Mouse (Mus musculus): Measurements from ENCODE around the gene Enpp4. TPM values are rescaled to one million over a fixed set of nuclear protein-coding genes. Genes with fewer than 3 reads are reported as not detected.
A peak's percentile ranks its signal among the peaks of the same experiment; 100 is the strongest.

Gene Enpp4
- total RNA-seq (2021): 8.3 and 10.9 TPM in 2 replicates
- long read RNA-seq, full-length matches to known transcripts: 9 of 14 reads
- long read RNA-seq, partial matches to known transcripts: 2 of 14 reads
- long read RNA-seq, other reads (novel, unspliced or antisense): 3 of 14 reads

DNA sequence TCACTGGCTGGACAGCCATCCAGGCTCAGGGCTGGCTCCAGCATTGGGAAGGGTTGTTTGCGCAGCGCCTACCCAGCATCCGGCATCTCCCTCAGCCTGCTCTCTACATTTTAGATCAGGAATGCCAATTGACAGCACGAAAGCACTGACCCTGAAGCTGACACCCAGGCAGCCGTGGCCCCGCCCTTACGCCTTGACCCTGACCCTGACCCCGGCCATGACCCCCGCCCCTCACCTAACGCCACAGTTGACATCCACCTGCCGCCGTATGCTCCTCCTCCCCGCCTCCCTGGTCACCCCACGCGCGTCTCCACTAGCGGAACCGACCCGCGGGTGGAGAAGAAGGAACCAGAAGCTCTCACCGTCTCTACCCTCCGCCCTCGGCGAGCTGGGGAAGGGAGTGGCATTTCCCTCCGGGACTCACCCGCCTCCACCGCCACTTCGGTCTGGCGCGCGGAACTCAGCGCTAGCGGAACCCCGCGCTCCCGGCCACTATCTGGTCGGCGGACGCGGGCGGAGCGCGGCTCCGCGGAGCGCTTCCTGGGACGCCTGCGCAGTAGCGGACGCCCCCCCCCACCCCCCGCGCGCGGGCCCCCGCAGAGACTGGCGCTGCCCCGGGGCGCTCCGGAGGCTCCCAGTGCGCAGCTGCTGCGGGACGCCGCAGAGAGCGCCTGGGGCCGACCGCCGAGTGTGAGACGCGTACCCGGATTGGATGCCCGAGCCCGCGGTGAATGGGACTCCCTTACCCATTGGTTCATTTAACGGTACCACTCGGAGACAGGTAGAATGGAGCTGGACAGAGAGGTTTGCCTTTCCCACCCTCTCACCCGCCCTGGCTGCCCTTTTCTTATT, at the start of gene Enpp4:
Enpp4 (minus strand) TSS at position 523 of the 852 bp plus-strand sequence.
- DNase-seq: peak; percentile 91

DNA sequence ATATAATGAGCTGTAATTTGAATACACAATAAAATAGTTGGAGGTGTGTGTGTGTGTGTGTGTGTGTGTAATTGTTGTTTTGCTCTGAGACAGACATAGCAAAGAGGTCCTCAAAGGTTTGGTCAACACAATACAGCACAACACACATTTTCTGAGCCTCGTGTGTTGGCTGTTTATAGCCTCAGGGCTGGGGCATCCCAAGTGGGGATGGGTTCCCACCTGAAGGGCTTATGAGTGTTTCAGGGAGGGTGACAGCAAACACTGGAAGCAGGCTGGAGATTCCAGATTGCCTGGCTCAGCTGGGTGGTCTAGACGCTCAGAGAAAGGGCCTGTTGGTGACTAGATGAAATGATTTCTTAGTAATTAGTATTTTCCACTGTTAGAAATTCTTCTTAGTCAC, 49.6 kb upstream of the Enpp4 start:
- no peak for DNase-seq

DNA sequence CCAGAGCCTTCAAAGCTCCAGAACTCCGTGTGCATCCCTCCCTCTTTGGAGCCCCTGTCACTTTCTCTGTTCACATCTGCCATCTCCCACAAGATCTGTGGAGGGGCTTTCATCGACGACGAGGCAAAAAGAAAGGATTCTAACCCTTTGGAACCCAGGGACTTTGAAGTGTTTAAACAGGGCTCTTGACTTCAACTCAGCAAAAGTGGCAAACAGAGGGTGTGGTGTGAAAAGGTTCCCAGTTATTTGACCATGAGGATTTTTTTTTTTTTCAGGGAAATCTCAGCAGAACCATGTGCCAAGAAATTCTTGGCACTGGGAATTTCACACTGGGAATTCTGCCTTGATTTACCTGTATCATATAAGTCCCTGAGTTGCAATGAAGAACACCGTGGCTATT, 48.3 kb upstream of the Enpp4 start:
- no peak for DNase-seq

DNA sequence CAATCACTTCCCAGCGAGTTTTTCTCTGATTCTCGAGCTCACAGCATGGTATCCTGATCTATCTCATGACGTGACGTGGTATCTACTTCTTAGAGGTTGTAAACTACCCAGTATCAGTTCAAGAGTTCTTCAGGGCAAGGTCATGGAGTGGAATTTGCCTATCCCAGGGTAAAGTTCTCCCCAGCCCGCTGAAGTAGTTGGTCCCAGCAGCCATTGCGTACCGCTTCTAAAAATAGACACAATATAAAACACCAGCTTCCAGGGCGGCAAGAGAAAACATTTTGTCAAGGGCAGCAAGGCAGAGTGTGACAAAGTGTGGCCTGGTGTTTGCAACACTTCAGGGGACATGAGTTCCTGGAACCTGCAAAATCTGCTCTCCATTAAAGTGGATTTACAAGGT, 46.3 kb upstream of the Enpp4 start:
- DNase-seq: no peak

DNA sequence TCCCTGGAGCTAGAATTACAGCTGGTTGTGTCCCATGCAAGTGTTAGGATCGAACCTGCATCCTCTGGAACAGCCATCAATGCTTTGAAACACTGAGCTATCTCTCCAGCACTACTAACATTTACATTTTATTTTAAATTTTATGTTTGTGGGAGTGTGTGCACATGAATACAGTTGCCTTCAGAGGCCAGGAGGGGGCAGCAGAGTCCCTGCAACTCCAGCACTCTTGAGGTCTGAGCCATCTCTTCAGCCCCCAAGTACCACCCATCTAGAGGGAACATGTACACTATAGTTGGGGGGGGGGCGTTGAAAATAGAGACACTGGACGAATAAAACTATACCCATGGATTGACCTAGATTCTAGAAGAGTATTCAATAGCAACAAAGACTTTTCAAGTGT, 45.5 kb upstream of the Enpp4 start:
- peak; percentile 67 for DNase-seq

DNA sequence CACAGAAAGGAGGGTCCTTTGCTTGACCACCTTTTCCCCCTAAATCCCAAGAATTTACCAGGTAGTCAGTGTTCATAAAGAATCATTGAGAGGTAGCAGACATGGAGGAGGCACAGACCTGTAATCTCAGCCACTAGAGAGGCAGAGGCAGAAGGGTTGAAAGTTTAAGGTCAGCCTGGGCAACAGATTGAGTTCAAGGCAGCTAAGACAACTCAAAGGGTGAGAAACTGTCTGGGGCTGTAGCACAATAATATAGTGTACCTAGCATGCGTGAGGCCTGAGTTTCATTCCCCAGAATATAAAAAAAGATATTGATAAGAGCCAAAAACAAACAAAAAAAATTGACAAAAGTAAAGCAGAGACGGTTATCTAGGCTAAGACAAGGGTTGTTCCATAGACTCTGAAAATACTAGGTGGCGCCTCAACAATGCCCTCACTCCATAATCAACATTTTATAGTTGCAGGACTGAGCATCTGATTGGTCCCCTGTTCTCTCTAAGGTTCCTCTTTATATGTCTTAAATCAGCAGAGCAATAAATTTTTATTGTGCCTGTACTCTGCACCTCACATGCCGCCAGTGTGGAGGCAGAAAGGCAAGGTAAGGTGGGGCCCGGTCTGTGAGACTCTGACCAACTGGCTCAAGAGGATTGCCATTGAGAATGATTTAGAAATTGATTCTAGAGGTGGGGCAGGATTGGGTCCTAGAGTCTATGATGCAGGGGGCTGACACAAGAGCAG, 42.7 kb upstream of the Enpp4 start:
- DNase-seq: no peak

DNA sequence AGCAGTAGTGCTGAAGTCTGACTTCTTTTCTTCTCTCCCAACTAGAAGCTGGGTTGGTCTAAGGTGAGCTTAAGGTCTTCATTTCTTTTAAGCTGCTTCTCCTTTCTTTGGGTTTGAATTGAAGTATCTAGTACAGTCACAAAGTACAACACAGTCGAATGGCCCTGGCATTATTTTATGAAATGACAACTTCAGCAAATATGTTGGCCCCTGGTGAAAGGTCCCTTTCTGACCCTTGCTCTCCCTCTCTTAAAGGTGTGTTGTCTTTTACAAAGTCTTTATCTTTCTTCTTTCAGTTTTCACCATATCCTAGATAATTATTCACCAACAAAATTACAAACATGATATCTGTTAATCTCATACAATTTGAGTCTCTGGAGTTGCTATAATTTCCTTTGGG, 40.2 kb upstream of the Enpp4 start:
- no peak for DNase-seq

DNA sequence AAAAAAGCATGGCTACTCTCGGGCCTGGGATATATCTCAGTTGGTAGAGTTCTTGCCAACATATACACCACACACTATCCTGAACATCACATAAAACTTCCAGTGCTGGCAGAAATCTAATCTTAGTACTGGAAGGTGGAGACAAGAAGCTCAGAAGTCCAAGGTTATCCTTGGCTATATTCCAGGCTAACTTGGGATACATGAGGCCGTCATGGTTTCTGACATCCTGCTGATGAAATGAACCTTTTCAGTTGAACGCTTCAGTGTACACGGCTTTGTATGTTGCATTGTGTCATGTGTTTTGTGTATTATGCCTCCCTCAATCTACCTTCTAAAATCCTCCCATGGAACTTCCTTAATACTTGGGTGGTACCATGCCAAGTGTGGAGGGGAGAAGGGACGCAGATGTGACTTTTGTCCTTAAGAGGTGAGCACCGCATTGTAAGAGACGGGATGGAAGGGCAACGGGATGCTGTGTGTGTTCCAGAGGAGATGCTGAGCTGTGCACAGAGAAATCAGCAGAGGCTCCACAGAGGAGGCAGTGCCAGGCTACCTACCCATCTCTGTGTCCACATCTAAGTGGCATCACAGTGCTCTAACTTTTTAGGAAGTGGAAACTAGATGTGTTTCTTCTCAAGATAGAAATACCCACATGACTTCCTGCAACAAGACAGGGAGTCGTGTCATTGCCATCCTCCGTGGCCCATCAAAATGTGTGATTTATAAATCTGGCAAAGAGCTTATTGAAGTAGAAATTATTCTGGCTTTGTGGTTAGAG, 31.4 kb upstream of the Enpp4 start:
- no peak for DNase-seq

DNA sequence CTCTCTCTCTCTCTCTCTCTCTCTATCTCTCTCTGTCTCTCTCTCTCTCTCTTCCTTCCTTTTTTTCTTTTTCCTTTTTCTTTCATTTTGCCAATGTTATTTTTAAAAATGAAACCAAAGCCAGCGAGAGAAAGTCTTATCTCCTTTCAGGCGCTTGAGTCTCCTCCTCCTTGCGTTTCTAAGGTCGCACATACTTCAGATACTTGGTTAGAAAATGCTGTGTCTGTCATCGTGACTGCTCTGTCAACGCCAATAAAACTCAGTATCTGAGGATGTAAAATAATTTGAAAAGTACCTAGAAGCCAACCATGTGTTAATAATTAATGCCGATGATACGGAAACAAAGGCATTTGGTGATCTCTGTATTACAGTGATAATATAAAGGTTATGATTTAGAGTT, 30.4 kb upstream of the Enpp4 start:
- no peak for DNase-seq

DNA sequence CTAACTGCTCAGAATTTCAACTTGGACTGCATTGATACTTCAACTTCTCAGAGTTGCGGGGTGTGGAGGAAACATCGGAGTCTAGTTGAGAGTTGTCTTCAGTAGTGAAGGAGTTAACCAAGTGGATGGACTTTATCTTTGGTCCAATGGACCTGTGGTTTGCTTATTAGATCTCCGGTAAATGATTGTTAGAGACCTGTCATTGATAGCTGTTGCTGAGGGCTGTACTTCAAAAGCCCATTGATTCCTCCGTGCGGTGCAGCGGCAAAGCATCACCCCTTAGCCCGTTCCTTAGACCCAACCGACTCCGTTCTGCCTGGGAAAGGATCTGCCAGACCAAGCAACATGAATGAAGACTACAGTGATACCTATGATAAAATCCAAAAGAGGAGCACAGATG, 28.9 kb upstream of the Enpp4 start:
- no peak for DNase-seq

DNA sequence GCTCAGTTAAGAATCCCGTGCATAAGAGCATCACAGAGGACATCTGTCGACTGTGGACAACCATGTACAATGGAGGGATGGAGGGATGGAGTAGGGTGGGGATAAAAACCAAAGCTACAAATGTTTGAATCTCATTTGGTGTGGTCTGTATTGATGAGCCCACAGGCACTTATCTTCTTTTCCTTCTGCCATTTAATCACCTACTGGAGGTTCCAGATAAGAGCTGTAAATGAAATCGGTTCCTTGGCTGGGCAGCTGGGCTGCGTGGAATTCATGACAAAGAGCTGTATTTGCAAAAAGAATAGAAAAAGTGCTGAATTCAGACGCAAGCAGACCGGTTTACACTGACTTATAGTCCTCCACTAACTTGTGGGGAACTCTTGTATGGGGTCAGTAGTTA, 28.5 kb upstream of the Enpp4 start:
- no peak for DNase-seq

DNA sequence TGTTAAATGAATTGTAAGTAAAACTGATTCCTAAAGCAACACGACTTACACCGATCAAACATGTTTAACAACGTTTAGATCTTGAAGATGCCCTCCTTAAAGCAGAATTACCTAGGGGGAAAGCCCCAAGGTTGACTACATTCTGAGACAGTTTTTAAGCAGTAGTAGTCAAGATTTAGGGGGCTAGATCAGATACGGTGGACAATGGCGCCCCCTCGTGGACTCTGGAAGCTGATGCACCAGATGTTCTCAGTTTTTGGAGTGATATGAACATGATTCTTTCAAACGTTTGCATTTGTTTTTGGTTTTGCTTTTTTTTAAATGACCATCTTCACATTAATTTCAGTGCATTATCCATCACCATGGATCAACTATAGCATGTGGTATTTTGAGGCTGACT, 24.8 kb upstream of the Enpp4 start:
- peak; percentile 81 for DNase-seq

DNA sequence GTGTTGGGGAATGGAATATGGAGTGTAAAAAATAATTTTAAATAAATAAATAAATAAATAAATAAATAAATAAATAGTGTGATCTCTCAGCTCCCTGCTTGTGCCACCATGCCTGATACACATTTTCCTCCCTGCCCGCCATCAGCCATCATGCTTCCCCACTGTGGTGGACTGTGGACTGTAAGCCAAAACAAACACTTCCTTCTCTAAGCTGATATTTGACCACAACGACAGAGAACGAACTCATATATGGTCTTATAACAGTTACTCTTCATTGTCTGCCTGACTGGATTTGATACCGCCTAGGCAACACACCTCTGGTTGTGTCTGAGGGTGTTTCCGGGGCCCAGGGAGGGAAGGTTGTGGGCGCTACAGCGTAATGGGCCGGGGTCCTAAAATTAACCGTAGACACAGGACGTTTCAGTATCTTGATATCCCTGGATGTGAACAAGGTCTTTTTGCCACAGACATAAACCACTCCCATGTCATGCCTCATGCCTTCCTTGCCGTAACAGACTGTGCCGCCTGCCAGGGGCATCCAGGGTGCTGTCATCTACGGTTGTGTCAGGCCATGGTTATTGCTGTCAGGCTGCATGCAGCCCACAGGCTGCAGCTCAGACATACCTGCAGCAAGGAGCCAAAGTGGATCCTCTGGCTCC, 23.6 kb upstream of the Enpp4 start:
- no peak for DNase-seq

DNA sequence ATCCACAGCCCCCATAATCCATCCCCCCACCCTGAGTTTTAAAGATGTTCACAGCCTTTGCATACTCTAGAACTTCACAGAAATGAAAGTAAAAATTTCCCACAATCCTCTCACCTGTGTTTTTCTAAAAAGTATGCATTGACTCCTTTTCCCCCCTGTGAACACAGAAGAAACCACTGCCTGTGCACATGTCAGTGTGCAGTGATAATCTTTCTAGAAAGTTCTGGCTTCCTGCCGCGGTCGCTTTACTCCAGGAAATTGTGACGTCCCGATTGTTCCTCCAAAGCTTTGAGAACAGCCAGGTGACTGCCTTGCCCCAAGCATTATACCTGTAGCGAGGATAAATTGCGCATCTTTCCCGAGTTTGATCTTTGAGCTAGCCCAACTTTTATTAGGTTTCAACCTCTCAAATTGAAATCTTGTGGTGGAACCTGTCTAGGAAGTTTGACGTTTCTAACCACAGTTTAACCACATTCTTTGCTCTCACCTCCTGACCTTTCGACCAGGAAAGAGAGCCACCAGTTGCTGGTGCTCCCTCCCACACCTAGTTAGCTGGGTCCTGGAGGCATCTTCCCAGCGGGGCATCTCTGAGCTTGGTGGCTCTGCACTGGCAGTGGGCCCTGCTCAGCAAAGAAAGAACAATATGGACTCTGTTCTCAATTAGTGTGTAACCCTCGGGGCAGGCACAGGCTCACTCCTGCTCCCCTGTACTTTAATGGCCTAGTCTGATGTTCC, 15.9 kb upstream of the Enpp4 start:
- DNase-seq: no peak

DNA sequence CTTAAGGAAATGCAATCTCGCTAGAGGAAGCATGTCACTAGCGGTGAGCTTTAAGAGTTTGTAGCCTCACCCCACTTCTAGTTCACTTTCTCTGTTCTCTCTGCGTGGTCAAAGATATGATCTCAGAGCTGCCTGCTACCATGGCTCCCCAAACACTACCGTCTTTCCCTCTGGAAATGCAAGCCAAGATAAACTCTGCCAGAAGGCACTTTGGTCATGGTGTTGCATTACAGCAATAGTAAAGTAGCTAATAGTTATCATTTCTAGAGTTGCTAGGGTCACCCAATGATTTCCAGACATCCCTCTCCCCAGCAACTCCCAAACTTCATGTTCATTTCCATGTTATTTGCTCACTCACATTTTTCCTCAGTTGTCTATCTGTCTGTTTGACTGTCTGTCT, 12.6 kb upstream of the Enpp4 start:
- no peak for DNase-seq

DNA sequence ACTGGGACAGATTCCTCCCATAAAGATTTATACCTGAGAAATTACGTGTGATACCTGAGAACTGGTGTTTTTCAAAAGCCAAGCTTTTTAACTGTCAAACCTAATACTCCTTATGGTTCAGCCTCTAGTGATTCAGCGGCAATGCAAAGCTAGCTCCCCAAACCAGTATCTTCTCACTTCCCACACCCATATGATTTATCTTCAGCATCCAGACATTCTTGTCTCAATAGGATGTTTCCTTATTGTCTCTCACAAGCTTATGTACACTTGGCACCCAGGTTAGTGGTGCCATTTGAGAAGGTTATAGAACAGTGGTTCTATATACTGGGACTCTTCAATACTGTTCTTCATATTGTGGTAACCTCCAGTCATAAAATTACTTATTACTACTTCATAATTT, 12.1 kb upstream of the Enpp4 start:
- DNase-seq: no peak

DNA sequence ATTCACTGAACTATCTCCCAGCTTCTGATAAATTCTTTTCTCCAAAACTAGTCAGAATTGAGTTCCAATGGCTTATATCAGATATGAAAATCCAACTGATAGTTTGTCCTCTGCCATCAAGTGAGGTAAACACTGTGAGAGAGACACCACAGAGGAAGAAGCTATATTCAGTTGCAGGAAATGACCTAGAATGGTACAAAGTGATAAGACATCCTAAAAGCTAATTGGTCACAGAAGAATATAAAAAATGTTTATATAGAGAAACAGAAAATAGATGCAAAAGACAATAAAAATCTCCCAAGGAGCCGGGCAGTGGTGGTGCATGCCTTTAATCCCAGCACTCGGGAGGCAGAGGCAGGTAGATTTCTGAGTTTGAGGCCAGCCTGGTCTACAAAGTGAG, 11.0 kb upstream of the Enpp4 start:
- no peak for DNase-seq

DNA sequence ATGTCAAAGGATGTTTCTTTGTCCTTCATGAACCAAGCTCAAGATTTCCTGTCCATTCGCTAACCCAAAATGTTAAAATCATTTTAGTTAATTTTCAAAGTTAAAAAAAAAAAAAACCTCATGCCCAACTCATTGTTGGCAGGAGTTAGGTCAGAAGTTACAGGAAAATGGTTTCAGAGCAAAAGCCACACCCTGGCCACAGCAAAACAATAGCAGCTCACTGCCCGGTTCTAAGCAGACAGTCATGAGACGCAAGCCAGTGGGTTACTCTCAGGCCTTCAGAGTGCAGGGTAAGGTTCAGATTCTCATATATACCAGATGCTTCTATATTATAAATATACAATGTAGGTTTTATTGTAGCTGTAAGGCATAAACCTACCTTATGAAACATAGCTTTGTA, 2.7 kb upstream of the Enpp4 start:
- DNase-seq: no peak

DNA sequence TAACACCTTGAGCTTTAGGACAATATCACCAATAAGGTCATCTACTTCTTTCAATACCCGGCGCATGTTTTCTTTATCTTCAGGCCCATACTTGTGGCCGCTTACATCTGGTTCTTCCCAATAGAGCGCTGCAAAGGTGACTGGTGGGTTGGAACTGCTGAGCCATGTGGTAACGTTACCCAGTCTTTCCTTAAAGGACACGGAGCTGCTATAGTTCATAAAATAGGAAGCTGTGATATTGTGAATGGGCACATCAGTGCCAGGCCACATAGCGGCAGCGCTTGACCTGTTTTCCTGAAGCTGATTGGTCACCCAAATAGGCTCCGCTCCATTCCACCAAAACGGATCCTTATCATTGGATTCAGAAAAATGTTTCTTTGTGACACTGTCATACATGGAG, 3.6 kb downstream of the Enpp4 start:
- DNase-seq: no peak

DNA sequence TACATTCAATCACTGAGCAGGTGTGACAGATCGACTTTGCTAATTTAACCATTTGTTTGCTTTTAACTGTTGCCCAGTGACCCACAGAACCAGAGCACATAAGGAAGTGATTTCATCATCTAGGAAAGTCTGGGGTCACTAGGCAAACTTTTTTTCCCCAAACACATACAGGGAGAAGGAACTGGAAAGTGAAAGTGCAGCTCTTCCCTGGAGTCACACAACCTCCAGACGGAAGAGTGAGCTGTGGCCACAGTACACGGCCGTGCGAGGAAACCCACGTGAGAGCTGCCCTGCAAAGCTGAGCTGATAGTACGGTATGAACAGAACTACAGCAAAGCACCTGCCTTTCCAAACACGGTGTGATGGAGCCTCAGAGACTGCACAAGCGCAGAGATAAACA, 4.7 kb downstream of the Enpp4 start:
- DNase-seq: no peak

DNA sequence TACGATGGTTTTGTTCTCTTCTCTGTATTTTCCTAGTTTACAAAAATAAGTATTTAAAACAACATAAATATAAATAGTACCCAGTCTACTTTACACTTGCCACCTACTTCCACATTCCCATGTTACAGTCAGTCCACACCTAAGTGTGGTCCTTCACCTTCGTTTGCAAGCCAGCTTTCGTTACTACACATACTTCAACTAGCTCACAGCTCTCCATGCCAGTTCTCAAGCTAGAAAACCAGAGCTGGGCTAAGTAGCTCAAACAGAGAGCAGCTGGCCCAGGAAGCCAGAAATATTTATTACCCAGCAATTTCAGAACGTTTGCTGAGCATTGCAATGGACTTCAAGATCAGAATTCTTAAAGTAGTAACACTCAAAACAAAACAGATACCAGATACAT, 5.1 kb downstream of the Enpp4 start:
- no peak for DNase-seq

DNA sequence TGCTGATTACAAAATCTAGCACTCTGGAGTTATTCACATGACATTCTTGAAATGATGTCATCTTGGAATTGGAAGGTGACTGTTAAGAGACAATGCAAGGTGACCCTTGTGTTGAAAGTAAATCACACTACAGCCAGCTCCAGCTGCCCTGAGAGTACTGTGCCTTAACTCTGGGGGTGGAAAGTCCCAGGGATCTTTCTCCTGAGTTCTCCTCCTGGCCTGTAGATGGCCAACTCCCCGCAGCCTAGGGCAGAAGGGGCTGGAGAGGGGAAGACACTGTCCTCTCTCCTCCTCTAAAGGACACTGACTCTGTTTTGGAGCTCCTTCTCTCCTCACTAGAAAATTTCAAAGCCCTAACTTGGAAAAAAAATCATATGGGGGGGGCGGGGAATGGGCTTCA, 14.1 kb downstream of the Enpp4 start:
- no peak for DNase-seq
